Mouse (Mus musculus): ENCODE measurements around the gene Zbtb16. TPM values are rescaled to one million over a fixed set of nuclear protein-coding genes. Genes with fewer than 3 reads are reported as not detected.
A peak's percentile ranks its signal among the peaks of the same experiment; 100 is the strongest.

The Zbtb16 gene
- total and polyA plus RNA-seq, 2 experiments: 7.2 to 24.2 TPM

DNA sequence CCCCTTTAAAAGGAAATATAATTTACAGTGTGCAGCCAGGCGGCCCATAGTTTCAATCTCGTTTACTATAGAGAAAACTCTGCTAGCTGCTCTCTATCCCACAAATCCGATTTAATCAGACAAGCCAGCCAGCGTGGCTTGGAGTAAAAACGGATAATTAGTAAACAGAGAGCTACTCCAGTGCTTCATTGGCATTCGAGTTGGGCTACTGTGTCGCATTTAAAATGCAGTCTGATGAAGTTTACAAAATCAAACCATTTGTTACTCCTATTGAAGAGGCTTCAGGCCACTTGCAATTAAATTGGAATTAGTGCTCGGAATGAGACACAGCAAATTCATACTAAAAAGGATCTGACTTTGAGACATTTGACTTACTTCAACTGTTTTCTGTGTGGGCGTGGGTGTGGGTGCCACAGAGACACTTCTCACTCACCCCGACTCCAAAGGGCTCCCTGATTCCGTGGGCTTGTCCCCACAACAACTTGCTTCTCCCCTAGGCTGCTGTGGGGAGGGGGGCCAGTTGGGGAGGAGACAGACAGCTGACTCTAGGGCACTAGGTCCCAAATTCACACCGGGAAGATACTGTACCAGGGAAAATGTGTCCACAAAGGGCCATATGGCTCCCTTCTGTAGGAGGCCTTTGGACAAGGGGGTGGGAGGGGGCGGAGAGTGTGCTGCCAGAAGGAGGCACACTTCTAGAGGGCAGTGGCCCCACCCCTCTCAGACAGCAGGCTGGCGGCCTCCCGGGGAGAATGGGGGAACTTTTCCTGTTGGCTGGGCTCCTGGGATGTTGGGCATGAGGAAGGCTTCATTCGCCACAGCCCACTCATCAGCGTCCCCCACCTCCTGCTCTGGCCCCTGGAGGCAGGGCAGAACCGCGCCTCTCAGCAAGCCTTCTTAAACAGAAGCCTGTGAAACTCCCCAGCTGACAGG is 157.3 kb downstream of the Zbtb16 start:
- TF ChIP-seq POLR2A (IDR thresholded peaks at IDR 0.05; ENCODE audit: extremely low read depth, insufficient read depth, low read length) (no peak), CTCF (IDR thresholded peaks at IDR 0.05; ENCODE audit: low read depth, low read length) (no peak)
- H3K27me3 ChIP-seq (ENCODE audit: control insufficient read depth, insufficient read depth, low read length): no peaks in the 10 kb centered on the region
- 70% methylated on average over 19 of the region's 19 CpGs for WGBS
- DNase-seq (ENCODE audit: extremely low read depth, low read depth, low spot score): no peak
- H3K79me2 ChIP-seq (ENCODE audit: control insufficient read depth, insufficient read depth, low read length): peaks cover 8% of the 10 kb centered on the region
- no peak overlapping the region for H3K4me3 ChIP-seq (ENCODE audit: insufficient read depth, low read depth, low read length)
- no peaks in the 10 kb centered on the region for H3K36me3 ChIP-seq (ENCODE audit: control insufficient read depth, insufficient read depth, low read length)
- no peak overlapping the region for H3K27ac ChIP-seq (replicated peaks; ENCODE audit: insufficient read depth, low read depth, low read length)
- peaks cover 8% of the 10 kb centered on the region for H3K4me1 ChIP-seq (ENCODE audit: control insufficient read depth, insufficient read depth, low read length)
- no peak overlapping the region for H3K9ac ChIP-seq (ENCODE audit: low read depth, low read length)

DNA sequence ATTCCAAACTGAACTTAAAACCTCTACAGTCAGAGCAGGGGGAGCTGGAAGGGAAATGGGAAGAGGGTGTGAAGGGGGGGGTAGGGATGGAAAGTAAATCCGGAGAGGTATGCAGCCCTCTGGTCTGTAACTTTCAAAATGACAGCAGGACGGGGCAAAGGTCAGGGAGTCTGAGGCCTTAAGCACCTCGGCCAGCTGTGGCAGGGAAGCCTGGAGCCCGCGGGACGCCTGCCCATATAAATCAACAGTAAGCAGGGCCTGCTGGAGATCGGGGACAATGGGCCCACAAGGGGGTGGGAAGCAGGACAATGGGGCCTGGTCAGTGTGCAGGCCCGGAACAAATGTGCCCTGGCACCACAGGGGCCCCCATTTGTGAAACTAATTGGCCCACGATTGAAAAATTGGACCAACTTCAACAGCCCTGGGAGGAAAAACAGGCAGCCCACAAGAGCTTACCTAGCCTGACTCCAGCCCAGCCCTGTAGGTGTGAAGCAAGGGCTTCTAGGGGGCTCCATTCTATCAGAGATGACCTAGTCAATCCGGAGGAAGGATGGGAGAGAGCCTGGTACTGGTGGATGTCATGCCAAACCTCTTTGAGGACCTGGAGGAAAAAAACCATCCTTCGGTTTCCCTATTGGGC is 160.8 kb downstream of the Zbtb16 start:
- H3K9ac ChIP-seq (ENCODE audit: low read depth, low read length): no peak overlapping the region
- no peak overlapping the region for H3K4me3 ChIP-seq (ENCODE audit: insufficient read depth, low read depth, low read length)
- H3K27ac ChIP-seq (replicated peaks; ENCODE audit: insufficient read depth, low read depth, low read length): no peak overlapping the region
- H3K4me1 ChIP-seq (ENCODE audit: control insufficient read depth, insufficient read depth, low read length): peaks cover 8% of the 10 kb centered on the region
- H3K36me3 ChIP-seq (ENCODE audit: control insufficient read depth, insufficient read depth, low read length): no peaks in the 10 kb centered on the region
- TF ChIP-seq POLR2A (IDR thresholded peaks at IDR 0.05; ENCODE audit: extremely low read depth, insufficient read depth, low read length): no peak
- TF ChIP-seq CTCF (IDR thresholded peaks at IDR 0.05; ENCODE audit: low read depth, low read length): no peak
- 21% methylated on average over 11 of the region's 11 CpGs for WGBS
- no peaks in the 10 kb centered on the region for H3K27me3 ChIP-seq (ENCODE audit: control insufficient read depth, insufficient read depth, low read length)
- peak; percentile 63 for DNase-seq (ENCODE audit: extremely low read depth, low read depth, low spot score)
- peaks cover 8% of the 10 kb centered on the region for H3K79me2 ChIP-seq (ENCODE audit: control insufficient read depth, insufficient read depth, low read length)

- H3K4me3 ChIP-seq (ENCODE audit: insufficient read depth, low read depth, low read length): no peak overlapping the region
- H3K27me3 ChIP-seq (ENCODE audit: control insufficient read depth, insufficient read depth, low read length): no peaks in the 10 kb centered on the region
- no peaks in the 10 kb centered on the region for H3K36me3 ChIP-seq (ENCODE audit: control insufficient read depth, insufficient read depth, low read length)
- 62% methylated on average over 11 of the region's 11 CpGs for WGBS
- H3K79me2 ChIP-seq (ENCODE audit: control insufficient read depth, insufficient read depth, low read length): peaks cover 5% of the 10 kb centered on the region
- no peak overlapping the region for H3K9ac ChIP-seq (ENCODE audit: low read depth, low read length)
- DNase-seq (ENCODE audit: extremely low read depth, low read depth, low spot score): no peak
- H3K4me1 ChIP-seq (ENCODE audit: control insufficient read depth, insufficient read depth, low read length): peaks cover 8% of the 10 kb centered on the region
- TF ChIP-seq POLR2A (IDR thresholded peaks at IDR 0.05; ENCODE audit: extremely low read depth, insufficient read depth, low read length) (no peak), CTCF (IDR thresholded peaks at IDR 0.05; ENCODE audit: low read depth, low read length) (no peak)
- no peak overlapping the region for H3K27ac ChIP-seq (replicated peaks; ENCODE audit: insufficient read depth, low read depth, low read length)
Observed at GRCm38 (mm10) chr9:48674359-48675015, 161.5 kb downstream of the Zbtb16 start.

DNA sequence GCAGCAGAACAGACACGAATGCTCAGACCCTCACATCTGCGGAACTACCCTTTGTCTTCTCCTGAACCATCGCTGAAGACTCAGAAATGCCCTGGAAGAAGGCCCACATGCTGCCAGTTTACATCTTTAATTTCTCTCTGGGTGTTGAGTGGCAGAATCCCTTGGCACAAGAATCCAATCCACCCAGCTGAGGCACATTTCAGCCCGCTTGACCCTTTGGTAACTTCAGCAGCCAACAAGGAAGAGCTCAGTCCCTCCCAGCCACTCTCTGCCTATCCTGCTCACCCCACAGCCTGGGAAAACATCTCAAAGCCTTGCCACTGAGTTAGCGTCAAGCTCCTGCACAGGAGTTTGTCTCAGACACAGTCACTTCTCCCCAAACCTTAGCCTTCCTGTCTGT is 162.2 kb downstream of the Zbtb16 start:
- 87% methylated on average over 5 of the region's 5 CpGs for WGBS
- H3K27me3 ChIP-seq (ENCODE audit: control insufficient read depth, insufficient read depth, low read length): no peaks in the 10 kb centered on the region
- H3K36me3 ChIP-seq (ENCODE audit: control insufficient read depth, insufficient read depth, low read length): no peaks in the 10 kb centered on the region
- H3K4me3 ChIP-seq (ENCODE audit: insufficient read depth, low read depth, low read length): no peak overlapping the region
- H3K4me1 ChIP-seq (ENCODE audit: control insufficient read depth, insufficient read depth, low read length): peaks cover 8% of the 10 kb centered on the region
- H3K27ac ChIP-seq (replicated peaks; ENCODE audit: insufficient read depth, low read depth, low read length): no peak overlapping the region
- H3K79me2 ChIP-seq (ENCODE audit: control insufficient read depth, insufficient read depth, low read length): peaks cover 2% of the 10 kb centered on the region
- no peak for TF ChIP-seq CTCF (IDR thresholded peaks at IDR 0.05; ENCODE audit: low read depth, low read length)
- no peak for TF ChIP-seq POLR2A (IDR thresholded peaks at IDR 0.05; ENCODE audit: extremely low read depth, insufficient read depth, low read length)
- no peak for DNase-seq (ENCODE audit: extremely low read depth, low read depth, low spot score)
- H3K9ac ChIP-seq (ENCODE audit: low read depth, low read length): no peak overlapping the region

- 86% methylated on average over 6 of the region's 6 CpGs for WGBS
- Histone ChIP-seq H3K36me3 (ENCODE audit: control insufficient read depth, insufficient read depth, low read length) (no peaks in the 10 kb centered on the region), H3K4me1 (ENCODE audit: control insufficient read depth, insufficient read depth, low read length) (peaks cover 8% of the 10 kb centered on the region), H3K4me3 (ENCODE audit: insufficient read depth, low read depth, low read length) (no peak overlapping the region), H3K27me3 (ENCODE audit: control insufficient read depth, insufficient read depth, low read length) (no peaks in the 10 kb centered on the region), H3K79me2 (ENCODE audit: control insufficient read depth, insufficient read depth, low read length) (no peaks in the 10 kb centered on the region; the same call in 1 of the 2 replicates), H3K9ac (ENCODE audit: low read depth, low read length) (no peak overlapping the region), H3K27ac (replicated peaks; ENCODE audit: insufficient read depth, low read depth, low read length) (no peak overlapping the region)
- DNase-seq (ENCODE audit: extremely low read depth, low read depth, low spot score): no peak
- TF ChIP-seq POLR2A (IDR thresholded peaks at IDR 0.05; ENCODE audit: extremely low read depth, insufficient read depth, low read length): no peak
- no peak for TF ChIP-seq CTCF (IDR thresholded peaks at IDR 0.05; ENCODE audit: low read depth, low read length)
Observed at GRCm38 (mm10) chr9:48673213-48673612, 162.8 kb downstream of the Zbtb16 start.
